ENCODE assay signal across 37 mouse cellular contexts in the genomic region with DNA sequence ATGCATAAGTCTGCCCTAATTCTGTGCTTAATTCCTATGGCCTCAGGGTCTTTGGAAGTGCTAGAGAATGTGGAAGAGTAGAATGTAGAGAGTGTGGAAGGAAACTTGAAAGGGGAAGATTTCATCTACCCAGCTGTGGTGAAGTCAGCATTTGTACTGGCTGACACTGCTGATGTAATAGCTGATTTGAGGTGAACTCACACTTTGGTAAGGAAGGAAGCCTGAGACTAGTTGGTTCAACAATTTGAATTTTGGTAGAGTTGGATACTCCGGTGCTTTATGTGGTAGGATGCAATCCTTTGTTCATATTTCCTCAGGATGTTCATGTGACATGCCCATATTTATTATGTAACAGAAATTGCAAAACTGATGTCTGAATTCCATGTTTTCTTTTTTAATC. TPM values are rescaled to one million over a fixed set of nuclear protein-coding genes. Genes with fewer than 3 reads are reported as not detected.
"Had no signal": no experiment of that assay in that cellular context is flagged by ENCODE, and none has a peak within 500 bp of the region (broad histone marks: within the 10 kb centered on the region; RNA-seq: fewer than 3 reads in every experiment).

No protein-coding gene starts in this region.

- H3K9ac ChIP-seq: heart, embryonic 13.5 days; heart, embryonic 15.5 days; hindbrain, embryonic 13.5 days; hindbrain, embryonic 15.5 days; intestine, embryonic 15.5 days; limb, embryonic 12.5 days; liver, embryonic 13.5 days had no signal

- H3K4me2 ChIP-seq: heart, embryonic 11.5 days; heart, embryonic 13.5 days; heart, embryonic 15.5 days; hindbrain, embryonic 13.5 days; hindbrain, embryonic 15.5 days; intestine, embryonic 15.5 days; limb, embryonic 12.5 days; liver, embryonic 11.5 days; liver, embryonic 13.5 days had no signal

- DNase-seq: gastrocnemius, postnatal 14 days; gastrocnemius, postnatal 36 days; heart, adult 11 months; heart, adult 2 months; heart, postnatal 4 days; kidney, adult 18-20 months; kidney, adult 8-10 months; kidney, postnatal 10 days; kidney, postnatal 25 days; kidney, postnatal 4 days; liver; liver, embryonic 13.5 days had no signal

- H3K4me1 ChIP-seq: heart, embryonic 13.5 days; heart, embryonic 15.5 days; hindbrain, embryonic 10.5 days; hindbrain, embryonic 13.5 days; hindbrain, embryonic 15.5 days; intestine, embryonic 15.5 days; limb, embryonic 10.5 days; limb, embryonic 12.5 days; liver, embryonic 13.5 days had no signal

- ATAC-seq: inflammation-experienced regulatory T-cells, adult 6 months; intestine, embryonic 15.5 days; intestine, postnatal 0 days had no signal

- H3K27me3 ChIP-seq: heart, embryonic 13.5 days; heart, embryonic 15.5 days; hindbrain, embryonic 13.5 days; hindbrain, embryonic 15.5 days; intestine, embryonic 15.5 days; limb, embryonic 12.5 days; liver, embryonic 13.5 days had no signal

- H3K36me3 ChIP-seq: heart, embryonic 13.5 days; heart, embryonic 15.5 days; hindbrain, embryonic 10.5 days; hindbrain, embryonic 13.5 days; hindbrain, embryonic 15.5 days; intestine, embryonic 15.5 days; limb, embryonic 10.5 days; limb, embryonic 12.5 days; liver, embryonic 13.5 days had no signal

- H3K9me3 ChIP-seq: heart, embryonic 13.5 days; heart, embryonic 15.5 days; hindbrain, embryonic 10.5 days; hindbrain, embryonic 13.5 days; hindbrain, embryonic 15.5 days; intestine, embryonic 15.5 days; limb, embryonic 10.5 days; limb, embryonic 12.5 days; liver, embryonic 13.5 days had no signal

- H3K4me3 ChIP-seq: heart, adult 2 months; heart, embryonic 13.5 days; heart, embryonic 15.5 days; hindbrain, embryonic 10.5 days; hindbrain, embryonic 13.5 days; hindbrain, embryonic 15.5 days; intestine, embryonic 15.5 days; layer of hippocampus, adult 2 months; left cerebral cortex, adult 2 months; limb, embryonic 10.5 days; limb, embryonic 12.5 days; liver, embryonic 13.5 days had no signal

- H3K27ac ChIP-seq: heart, adult 2 months; heart, embryonic 13.5 days; heart, embryonic 15.5 days; hindbrain, embryonic 10.5 days; hindbrain, embryonic 13.5 days; hindbrain, embryonic 15.5 days; intestine, embryonic 15.5 days; layer of hippocampus, adult 2 months; left cerebral cortex, adult 2 months; limb, embryonic 10.5 days; limb, embryonic 12.5 days; liver, embryonic 13.5 days had no signal

RNA-seq across cellular contexts. Expression of a gene that starts 36.5 kb away (rescaled TPM):
- total RNA-seq: gastrocnemius, adult 18-20 months; gastrocnemius, adult 8-10 months; gastrocnemius, postnatal 14 days; gastrocnemius, postnatal 36 days; heart, adult 2 months; heart, postnatal 25 days; heart, postnatal 4 days; left cerebral cortex, adult 2 months; left cerebral cortex, postnatal 14 days; left cerebral cortex, postnatal 36 days had no signal
- polyA plus RNA-seq: heart, adult 2 months; heart, embryonic 11.5 days; heart, embryonic 13.5 days; heart, embryonic 15.5 days; heart, postnatal 0 days; hindbrain, embryonic 10.5 days; hindbrain, embryonic 15.5 days; intestine, embryonic 15.5 days; intestine, postnatal 0 days; kidney, embryonic 14.5 days; kidney, embryonic 16.5 days; limb, embryonic 10.5 days; limb, embryonic 12.5 days; limb, embryonic 14.5 days; liver, embryonic 11.5 days; liver, embryonic 13.5 days had no signal

RNA-seq across cellular contexts. Expression of a gene that starts 49.3 kb away (rescaled TPM):
- total RNA-seq: gastrocnemius, adult 18-20 months; gastrocnemius, adult 8-10 months; gastrocnemius, postnatal 14 days; heart, adult 2 months; heart, postnatal 25 days; layer of hippocampus, adult 2 months; layer of hippocampus, postnatal 10 days; layer of hippocampus, postnatal 25 days; left cerebral cortex, adult 2 months; left cerebral cortex, postnatal 14 days; left cerebral cortex, postnatal 36 days had no signal
- polyA plus RNA-seq: heart, embryonic 11.5 days; heart, embryonic 13.5 days; liver, embryonic 11.5 days; liver, embryonic 13.5 days had no signal
